Mouse (Mus musculus) adrenal gland, postnatal 14 days (tissue): ENCODE measurements around the gene Fgfr2. TPM values are rescaled to one million over a fixed set of nuclear protein-coding genes. Genes with fewer than 3 reads are reported as not detected.
A peak's percentile ranks its signal among the peaks of the same experiment; 100 is the strongest.

Experiments used
- DNase-seq: peaks from one replicate; pipeline ENCODE4 v3.0.0; 2021; ENCODE audit warnings: mixed read lengths
- total RNA-seq: library from RNA; stranded (reverse); gene quantifications from 2 replicates; pipeline ENCODE4 v1.2.3, GENCODE M21; 2021

Gene Fgfr2
- total RNA-seq, 1 experiment from 2014 or later, result 227 TPM

GRCm38 (mm10) chr7:130664037-130664436 lies 2459.1 kb downstream of the Fgfr2 start:
- DNase-seq, result no peak

DNA sequence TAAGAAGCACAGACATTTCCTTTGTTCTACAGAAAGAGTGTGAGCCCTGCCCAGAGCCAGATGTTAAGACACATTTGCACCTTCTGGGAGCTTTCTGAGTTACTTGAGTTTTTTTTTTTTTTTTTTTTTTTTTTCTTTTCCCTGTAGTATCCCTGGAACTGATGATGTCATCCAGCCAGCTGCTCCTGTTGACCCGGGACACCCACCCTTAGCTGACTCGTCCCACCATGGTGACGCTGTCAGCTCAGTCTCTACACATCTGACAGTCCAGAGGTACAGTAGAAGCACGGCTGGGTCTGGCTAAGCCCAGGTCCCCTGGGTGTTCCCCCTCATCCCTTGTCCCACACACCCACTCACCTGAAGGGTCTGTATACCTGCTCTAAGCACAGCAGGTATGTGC lies 2460.3 kb downstream of the Fgfr2 start:
- DNase-seq, result peak; percentile 4

DNA sequence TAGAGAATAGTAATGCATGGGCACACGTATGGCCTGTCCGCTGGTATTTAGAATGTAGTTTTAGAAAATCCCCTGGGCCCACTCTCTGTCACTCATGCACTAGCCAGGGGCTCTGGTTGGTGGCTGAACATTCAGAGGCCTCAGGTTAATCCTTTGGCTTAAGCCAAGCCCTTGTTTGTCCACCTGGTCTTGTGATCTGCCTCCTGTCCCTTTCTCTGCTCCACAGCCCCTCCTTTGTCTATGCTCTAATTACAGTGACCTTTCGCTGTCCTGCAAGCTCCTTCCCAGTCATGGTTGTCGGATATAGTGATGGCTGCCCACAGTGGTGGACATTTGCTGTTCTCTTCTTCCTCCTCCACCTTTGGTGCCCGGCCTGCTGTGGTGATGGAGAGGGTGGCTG lies 2460.9 kb downstream of the Fgfr2 start:
- DNase-seq, result peak; percentile 2

- no peak for DNase-seq
Measured at GRCm38 (mm10) chr7:130659129-130659528, 2464.0 kb downstream of the Fgfr2 start.

GRCm38 (mm10) chr7:130657751-130658150 lies 2465.4 kb downstream of the Fgfr2 start:
- DNase-seq, result peak; percentile 85

GRCm38 (mm10) chr7:130656965-130657364 lies 2466.2 kb downstream of the Fgfr2 start:
- no peak for DNase-seq

- DNase-seq, result no peak
Measured at GRCm38 (mm10) chr7:130654562-130654961, 2468.6 kb downstream of the Fgfr2 start.

- DNase-seq, result no peak
Measured at GRCm38 (mm10) chr7:130653036-130653555, 2470.1 kb downstream of the Fgfr2 start.

DNA sequence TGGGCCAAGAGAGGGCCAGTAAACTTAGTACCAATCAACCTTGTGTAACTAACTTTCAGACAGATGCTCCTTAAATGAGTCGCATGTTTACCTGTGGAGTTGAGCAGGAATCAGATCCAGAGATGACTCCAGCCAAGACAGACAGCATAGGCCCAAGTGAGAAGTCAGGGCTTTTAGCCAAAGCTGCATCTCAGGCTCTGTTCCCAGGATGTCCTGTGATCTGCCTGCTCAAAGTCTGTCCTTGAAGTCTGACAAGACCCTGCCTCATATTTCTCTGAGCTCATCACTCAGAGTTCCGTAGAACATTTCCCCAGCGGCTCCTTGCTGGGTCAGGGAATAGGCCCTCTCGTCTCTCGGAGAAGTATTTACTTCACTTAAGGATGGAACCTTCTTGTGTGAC lies 2472.5 kb downstream of the Fgfr2 start:
- no peak for DNase-seq

DNA sequence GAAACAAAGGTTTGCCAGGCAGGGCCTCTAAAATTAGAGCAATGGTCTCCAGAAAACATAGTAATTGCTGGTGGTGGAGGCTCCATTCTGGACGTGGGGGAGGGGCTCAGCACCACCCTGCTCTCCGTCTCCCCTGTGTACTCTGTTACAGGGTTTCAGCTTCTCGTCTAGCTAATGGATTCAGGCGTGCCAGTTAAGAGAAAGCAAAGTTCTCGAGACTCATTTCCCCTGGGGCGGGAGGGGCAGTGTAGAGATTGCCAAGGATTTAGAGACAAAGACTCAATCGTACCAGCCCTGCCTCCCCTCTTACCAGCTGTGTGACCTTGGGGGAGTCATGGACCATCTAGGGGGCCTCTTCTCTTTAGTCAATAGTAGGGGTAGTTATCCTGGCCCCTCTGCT lies 2473.9 kb downstream of the Fgfr2 start:
- peak; percentile 42 for DNase-seq

DNA sequence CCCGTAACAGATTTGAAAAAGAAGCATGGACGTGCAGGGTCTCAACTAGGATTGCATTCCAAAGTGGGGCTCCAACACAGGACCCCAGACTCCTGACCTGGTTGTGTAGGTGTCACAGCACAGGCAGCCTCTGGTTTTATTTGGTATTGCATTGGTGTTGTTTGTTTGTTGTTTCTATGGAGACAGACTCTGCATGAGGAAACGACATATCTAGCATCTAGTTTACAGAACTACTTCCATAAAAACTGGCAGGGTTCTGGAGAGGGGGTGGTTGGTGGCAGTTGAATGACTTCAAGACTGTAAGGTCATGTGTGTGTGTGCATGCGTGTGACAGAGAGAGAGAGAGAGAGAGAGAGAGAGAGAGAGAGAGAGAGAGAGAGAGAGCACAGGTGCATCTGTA lies 2475.1 kb downstream of the Fgfr2 start:
- no peak for DNase-seq

DNA sequence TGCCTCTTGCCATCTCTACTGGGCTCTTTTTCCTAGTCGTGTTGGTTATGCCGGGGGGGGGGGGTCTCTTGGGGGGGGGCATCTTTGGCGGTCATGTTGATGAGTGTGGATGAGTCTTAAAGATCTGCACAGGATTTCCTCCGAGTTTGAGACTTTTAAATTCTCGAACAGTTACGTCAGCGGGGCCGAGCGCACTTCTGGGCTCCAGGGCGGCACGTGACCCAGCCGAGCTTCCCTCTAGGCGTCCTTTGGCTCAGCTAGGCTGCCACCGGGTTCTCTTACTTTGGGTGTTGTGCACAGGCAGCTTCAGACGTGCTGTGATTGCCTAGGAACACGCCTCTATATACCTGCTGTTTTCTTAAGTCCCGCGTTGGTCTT lies 2476.4 kb downstream of the Fgfr2 start:
- peak; percentile 87 for DNase-seq

GRCm38 (mm10) chr7:130645994-130646761 lies 2477.0 kb downstream of the Fgfr2 start:
- peak; percentile 91 for DNase-seq

DNA sequence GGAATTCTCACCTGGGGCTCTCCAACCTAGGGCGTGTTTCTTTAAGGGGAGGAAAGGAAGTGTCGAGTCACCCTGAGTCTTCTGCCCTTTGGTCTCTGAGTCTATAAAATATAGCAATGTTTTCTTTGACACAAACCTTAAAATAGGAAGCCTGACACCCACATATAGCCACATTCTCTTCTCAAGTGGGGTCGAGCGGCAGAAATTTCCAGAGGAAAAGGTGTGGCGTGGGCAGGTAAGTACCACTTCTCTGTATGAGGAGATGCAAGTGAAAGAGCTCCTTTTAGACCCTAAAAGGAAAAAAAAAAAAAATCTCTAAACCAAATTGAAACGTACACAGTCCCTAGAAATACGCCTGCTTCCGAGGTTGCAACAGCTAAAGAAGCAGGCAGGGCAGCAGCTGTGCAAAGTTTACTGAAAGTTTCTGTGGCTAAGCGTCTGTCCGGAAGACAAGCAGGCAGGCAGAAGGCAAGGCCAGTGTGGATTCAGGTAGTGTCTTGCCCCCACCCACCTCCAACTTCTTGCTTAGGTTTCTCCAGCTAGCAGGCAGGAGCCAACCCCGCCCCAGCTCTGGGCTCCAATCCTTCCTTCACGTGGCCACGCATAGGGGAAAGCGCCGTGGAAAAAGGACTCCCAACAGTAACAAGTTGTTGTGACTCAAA lies 2477.7 kb downstream of the Fgfr2 start:
- DNase-seq, result no peak

DNA sequence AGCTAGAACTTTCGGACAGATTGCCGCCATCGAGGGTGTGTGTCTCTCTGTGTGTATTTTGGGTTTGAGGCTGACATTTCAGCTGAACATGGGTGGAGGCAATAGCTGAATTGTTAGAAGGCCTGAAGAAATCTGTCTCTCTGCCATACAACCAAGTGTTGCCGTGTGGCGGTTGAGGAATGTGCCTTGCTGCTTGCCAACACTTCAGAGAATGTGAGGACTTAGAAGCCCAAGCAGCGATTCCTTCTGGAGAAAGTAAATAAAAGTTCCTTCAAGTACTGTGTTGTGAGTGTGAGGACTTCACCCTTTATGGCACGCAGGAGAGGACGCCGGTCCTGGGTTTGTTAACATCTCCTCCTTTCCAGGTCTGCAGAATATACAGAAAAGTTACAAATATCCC lies 2482.5 kb downstream of the Fgfr2 start:
- DNase-seq, result no peak

DNA sequence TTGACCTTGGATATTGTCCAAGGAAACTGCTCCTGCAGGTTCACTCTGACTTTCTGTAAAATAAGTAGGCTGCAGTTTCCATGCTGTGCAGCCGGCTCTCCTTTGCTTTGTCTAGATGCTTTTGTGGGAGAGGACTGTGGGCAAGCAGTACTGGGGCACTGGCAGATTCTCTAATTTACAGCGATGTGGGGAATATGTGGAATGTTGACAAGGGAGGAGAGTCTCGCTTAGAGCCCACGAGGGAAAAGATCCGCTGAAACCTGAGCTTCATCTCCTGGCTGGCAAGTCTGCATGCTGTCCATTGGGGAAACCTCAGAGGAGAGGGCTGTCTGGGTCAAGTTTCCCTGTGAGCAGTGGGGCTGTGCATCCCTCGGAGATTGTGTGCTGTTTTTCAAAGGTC lies 2485.3 kb downstream of the Fgfr2 start:
- DNase-seq, result no peak

GRCm38 (mm10) chr7:130636902-130637301 lies 2486.2 kb downstream of the Fgfr2 start:
- DNase-seq, result no peak

- DNase-seq, result no peak
Measured at GRCm38 (mm10) chr7:130636274-130636673, 2486.9 kb downstream of the Fgfr2 start.

- DNase-seq, result no peak
Measured at GRCm38 (mm10) chr7:130635212-130635611, 2487.9 kb downstream of the Fgfr2 start.

GRCm38 (mm10) chr7:130634259-130634871 lies 2488.8 kb downstream of the Fgfr2 start:
- no peak for DNase-seq

DNA sequence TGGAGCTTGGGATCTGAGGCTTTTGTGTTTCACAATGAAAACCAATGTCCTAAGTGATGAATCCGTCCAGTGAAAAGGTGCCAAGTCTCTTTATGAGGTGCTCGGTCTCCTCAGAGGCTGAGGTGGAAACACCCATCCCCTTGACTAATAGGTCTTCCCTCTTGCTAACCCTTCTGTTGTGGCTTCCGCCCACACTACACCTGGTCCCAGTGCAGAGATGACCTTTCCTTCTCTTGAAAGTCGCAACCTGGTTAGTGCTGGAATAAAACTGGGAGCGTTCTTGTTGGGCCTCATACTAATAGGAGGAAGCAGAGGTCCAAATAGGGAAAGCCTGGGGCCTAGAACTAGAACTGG lies 2490.8 kb downstream of the Fgfr2 start:
- DNase-seq, result no peak

- peak; percentile 73 for DNase-seq
Measured at GRCm38 (mm10) chr7:130631553-130632378, 2491.4 kb downstream of the Fgfr2 start.
